Mouse (Mus musculus) right cerebral cortex, adult 2 months (tissue): ENCODE results near the gene Sema3b.

Experiments used
- DNase-seq, 2 experiments: peaks; one replicate each; pipeline ENCODE4 v3.0.0; 2021 to 2022; ENCODE audit warnings: low spot score in 2 of 2

The Sema3b gene

GRCm38 (mm10) chr9:107608741-107609432 is at the start of gene Sema3b:
TSS of gene Sema3b (minus strand) at chr9:107609229.
- no peak for DNase-seq

- no peak for DNase-seq
These were observed 49.1 kb upstream of the Sema3b start for GRCm38 (mm10) chr9:107658096-107658495.

- DNase-seq: no peak
These were observed 48.1 kb upstream of the Sema3b start for GRCm38 (mm10) chr9:107657144-107657543.

GRCm38 (mm10) chr9:107654585-107654984 is 45.6 kb upstream of the Sema3b start:
- no peak for DNase-seq

GRCm38 (mm10) chr9:107653474-107653873 is 44.4 kb upstream of the Sema3b start:
- DNase-seq: no peak

- no peak for DNase-seq
These were observed 41.9 kb upstream of the Sema3b start for GRCm38 (mm10) chr9:107650708-107651481.

GRCm38 (mm10) chr9:107650225-107650624 is 41.2 kb upstream of the Sema3b start:
- peak in 1 of 2 experiments; percentile 13 for DNase-seq

GRCm38 (mm10) chr9:107648767-107649166 is 39.7 kb upstream of the Sema3b start:
- no peak for DNase-seq

- no peak for DNase-seq
These were observed 37.9 kb upstream of the Sema3b start for GRCm38 (mm10) chr9:107646975-107647374.

GRCm38 (mm10) chr9:107645577-107645976 is 36.5 kb upstream of the Sema3b start:
- DNase-seq: peak; percentile 79 to 83

- DNase-seq: no peak
These were observed 36.1 kb upstream of the Sema3b start for GRCm38 (mm10) chr9:107645153-107645510.

- peak; percentile 93 to 94 for DNase-seq
These were observed 35.6 kb upstream of the Sema3b start for GRCm38 (mm10) chr9:107644495-107645152.

- DNase-seq: no peak
These were observed 34.6 kb upstream of the Sema3b start for GRCm38 (mm10) chr9:107643544-107644214.

GRCm38 (mm10) chr9:107641666-107642065 is 32.6 kb upstream of the Sema3b start:
- DNase-seq: no peak

GRCm38 (mm10) chr9:107640257-107640772 is 31.3 kb upstream of the Sema3b start:
- DNase-seq: no peak

- DNase-seq: no peak
These were observed 28.0 kb upstream of the Sema3b start for GRCm38 (mm10) chr9:107637070-107637469.

- peak; percentile 92 to 93 for DNase-seq
These were observed 26.4 kb upstream of the Sema3b start, which contains the start of gene Gnai2 for GRCm38 (mm10) chr9:107635279-107636028. TSS of gene Gnai2 (minus strand) at chr9:107635367.

GRCm38 (mm10) chr9:107634406-107635278 is 25.6 kb upstream of the Sema3b start:
- DNase-seq: peak in 1 of 2 experiments; percentile 35

GRCm38 (mm10) chr9:107633661-107634405 is 24.8 kb upstream of the Sema3b start:
- DNase-seq: peak in 1 of 2 experiments; percentile 26
